Mouse (Mus musculus) intestine, postnatal 0 days (tissue): ENCODE measurements at regions not wholly inside any gene's neighbourhood (a gene's known extent, or its start where the extent isn't known, plus 50 kb on each side); places are given as distances from the start of the nearest gene placed in this dataset.

ENCODE experiments used
- ATAC-seq: fragments of 200-750 bp; cut with Nextera tagmentation; 2 replicates; pipeline ENCODE4 v1.8.0; 2017; ENCODE audit warnings: mild to moderate bottlenecking, moderate TSS enrichment, moderate library complexity
- H3K27ac ChIP-seq: fragments of 300-500 bp; sonication (generic); 2 replicates; pipeline ENCODE4 v1.5.1; 2014; ENCODE audit warnings: mild to moderate bottlenecking, low read depth, low read length, moderate library complexity
- H3K27me3 ChIP-seq: fragments of 300-500 bp; sonication (generic); replicated peaks from 2 replicates; pipeline ENCODE4 v1.6.1; 2014; ENCODE audit warnings: low read length, mixed read lengths; ENCODE audit not compliant: control insufficient read depth, insufficient read depth
- H3K36me3 ChIP-seq: fragments of 300-500 bp; sonication (generic); 2 replicates; pipeline ENCODE4 v1.6.1; 2014; ENCODE audit warnings: mild to moderate bottlenecking, moderate library complexity; ENCODE audit not compliant: control insufficient read depth, insufficient read depth
- H3K4me1 ChIP-seq: fragments of 300-500 bp; sonication (generic); replicated peaks from 2 replicates; pipeline ENCODE4 v1.6.1; 2014; ENCODE audit warnings: antibody characterized with exemption, low read length, mixed read lengths; ENCODE audit not compliant: control insufficient read depth, insufficient read depth
- H3K4me2 ChIP-seq: fragments of 300-500 bp; sonication (generic); replicated peaks from 2 replicates; pipeline ENCODE4 v1.6.1; 2014; ENCODE audit warnings: low read depth, mild to moderate bottlenecking, moderate library complexity
- H3K4me3 ChIP-seq: fragments of 300-500 bp; sonication (generic); 2 replicates; pipeline ENCODE4 v1.5.1; 2014; ENCODE audit warnings: low read depth, low read length
- H3K9ac ChIP-seq: fragments of 300-500 bp; sonication (generic); 2 replicates; pipeline ENCODE4 v1.6.1; 2014; ENCODE audit warnings: mild to moderate bottlenecking, low read depth, low read length
- H3K9me3 ChIP-seq: fragments of 300-500 bp; sonication (generic); 2 replicates; pipeline ENCODE4 v1.6.1; 2016; ENCODE audit warnings: mixed run types; ENCODE audit not compliant: control insufficient read depth
- CTCF ChIP-seq: sonication (generic); IDR thresholded peaks from 2 replicates; pipeline ENCODE4 v1.5.1; 2016; ENCODE audit warnings: low read depth, mild to moderate bottlenecking, control low read depth, antibody characterized with exemption, moderate library complexity
- WGBS: fragments of 180-500 bp; shearing (Covaris S2); extraction: QIAGEN DNeasy Blood & Tissue Kit; methylation state at CpG from one replicate; pipeline ENCODE4 v1.1.7; 2014; 5-methylcytosine and 5-hydroxymethylcytosine counted together

GRCm38 (mm10) chr15:97188545-97188944 is 58.4 kb upstream of the Pced1b start:
- H3K4me1 ChIP-seq = no peaks in the 10 kb centered on the region
- H3K9ac ChIP-seq = no peak overlapping the region
- H3K27me3 ChIP-seq = no peaks in the 10 kb centered on the region
- no peaks in the 10 kb centered on the region for H3K36me3 ChIP-seq
- ATAC-seq = no peak
- no peak for TF ChIP-seq CTCF
- no peak overlapping the region for H3K4me2 ChIP-seq
- H3K9me3 ChIP-seq = no peaks in the 10 kb centered on the region
- 75% methylated on average over 17 of the region's 17 CpGs for WGBS
- H3K4me3 ChIP-seq = no peak overlapping the region
- no peak overlapping the region for H3K27ac ChIP-seq

GRCm38 (mm10) chr15:97187831-97188230 is 59.1 kb upstream of the Pced1b start:
- peak; percentile 59 for TF ChIP-seq CTCF
- H3K4me3 ChIP-seq = no peak overlapping the region
- H3K4me1 ChIP-seq = no peaks in the 10 kb centered on the region
- no peak overlapping the region for H3K27ac ChIP-seq
- H3K9me3 ChIP-seq = no peaks in the 10 kb centered on the region
- no peak overlapping the region for H3K4me2 ChIP-seq
- no peak overlapping the region for H3K9ac ChIP-seq
- 28% methylated on average over 3 of the region's 3 CpGs for WGBS
- ATAC-seq = no peak
- H3K27me3 ChIP-seq = no peaks in the 10 kb centered on the region
- no peaks in the 10 kb centered on the region for H3K36me3 ChIP-seq

- Histone ChIP-seq H3K4me2 (no peak overlapping the region), H3K9ac (no peak overlapping the region), H3K4me1 (no peaks in the 10 kb centered on the region), H3K9me3 (no peaks in the 10 kb centered on the region), H3K27ac (no peak overlapping the region), H3K27me3 (no peaks in the 10 kb centered on the region), H3K4me3 (no peak overlapping the region), H3K36me3 (no peaks in the 10 kb centered on the region)
- no peak for ATAC-seq
- 59% methylated on average over 8 of the region's 8 CpGs for WGBS
- TF ChIP-seq CTCF = peak; percentile 52
Measured at GRCm38 (mm10) chr15:97186034-97186433, 60.9 kb upstream of the Pced1b start.

- H3K36me3 ChIP-seq = no peaks in the 10 kb centered on the region
- no peaks in the 10 kb centered on the region for H3K9me3 ChIP-seq
- no peak for ATAC-seq
- 47% methylated on average over 9 of the region's 9 CpGs for WGBS
- no peak overlapping the region for H3K4me2 ChIP-seq
- H3K9ac ChIP-seq = no peak overlapping the region
- TF ChIP-seq CTCF = no peak
- H3K27ac ChIP-seq = no peak overlapping the region
- no peaks in the 10 kb centered on the region for H3K4me1 ChIP-seq
- no peak overlapping the region for H3K4me3 ChIP-seq
- H3K27me3 ChIP-seq = no peaks in the 10 kb centered on the region
Measured at GRCm38 (mm10) chr15:97182617-97183038, 64.3 kb upstream of the Pced1b start.

- Histone ChIP-seq H3K4me2 (no peak overlapping the region), H3K9me3 (no peaks in the 10 kb centered on the region), H3K36me3 (no peaks in the 10 kb centered on the region), H3K27ac (no peak overlapping the region), H3K27me3 (no peaks in the 10 kb centered on the region), H3K4me1 (no peaks in the 10 kb centered on the region), H3K4me3 (no peak overlapping the region), H3K9ac (no peak overlapping the region)
- no peak for TF ChIP-seq CTCF
- 66% methylated on average over 9 of the region's 9 CpGs for WGBS
- no peak for ATAC-seq
Measured at GRCm38 (mm10) chr15:97180970-97181669, 65.8 kb upstream of the Pced1b start.

- no peak for ATAC-seq
- H3K9ac ChIP-seq = no peak overlapping the region
- WGBS = 70% methylated on average over 3 of the region's 3 CpGs
Measured at GRCm38 (mm10) chr15:97178286-97178685, 68.6 kb upstream of the Pced1b start.

More at GRCm38 (mm10) chr15:97178286-97178685, 68.6 kb upstream of the Pced1b start:
- TF ChIP-seq CTCF = no peak
- Histone ChIP-seq H3K4me1 (no peaks in the 10 kb centered on the region), H3K9me3 (no peaks in the 10 kb centered on the region), H3K27ac (no peak overlapping the region), H3K27me3 (no peaks in the 10 kb centered on the region), H3K36me3 (no peaks in the 10 kb centered on the region), H3K4me2 (no peak overlapping the region), H3K4me3 (no peak overlapping the region)
